Mouse (Mus musculus) adrenal gland, postnatal 4 days (tissue): Measurements from ENCODE around the gene Mdm2. TPM values are rescaled to one million over a fixed set of nuclear protein-coding genes. Genes with fewer than 3 reads are reported as not detected.

Experiments used
- DNase-seq, 2 experiments: peaks; one replicate each; pipeline ENCODE4 v3.0.0; 2021 to 2022; ENCODE audit warnings: low spot score in 2 of 2, mixed read lengths in 2 of 2
- total RNA-seq, 2 experiments: library from RNA; stranded (reverse); gene quantifications; 2 replicates each; pipeline ENCODE4 v1.2.3; 2021

Mdm2 gene
- total RNA-seq, 2 experiments from 2014 or later: 63.3 to 67.4 TPM

- DNase-seq: no peak
Observed at GRCm38 (mm10) chr10:117672693-117673092, 37.9 kb downstream of the Mdm2 start.

DNA sequence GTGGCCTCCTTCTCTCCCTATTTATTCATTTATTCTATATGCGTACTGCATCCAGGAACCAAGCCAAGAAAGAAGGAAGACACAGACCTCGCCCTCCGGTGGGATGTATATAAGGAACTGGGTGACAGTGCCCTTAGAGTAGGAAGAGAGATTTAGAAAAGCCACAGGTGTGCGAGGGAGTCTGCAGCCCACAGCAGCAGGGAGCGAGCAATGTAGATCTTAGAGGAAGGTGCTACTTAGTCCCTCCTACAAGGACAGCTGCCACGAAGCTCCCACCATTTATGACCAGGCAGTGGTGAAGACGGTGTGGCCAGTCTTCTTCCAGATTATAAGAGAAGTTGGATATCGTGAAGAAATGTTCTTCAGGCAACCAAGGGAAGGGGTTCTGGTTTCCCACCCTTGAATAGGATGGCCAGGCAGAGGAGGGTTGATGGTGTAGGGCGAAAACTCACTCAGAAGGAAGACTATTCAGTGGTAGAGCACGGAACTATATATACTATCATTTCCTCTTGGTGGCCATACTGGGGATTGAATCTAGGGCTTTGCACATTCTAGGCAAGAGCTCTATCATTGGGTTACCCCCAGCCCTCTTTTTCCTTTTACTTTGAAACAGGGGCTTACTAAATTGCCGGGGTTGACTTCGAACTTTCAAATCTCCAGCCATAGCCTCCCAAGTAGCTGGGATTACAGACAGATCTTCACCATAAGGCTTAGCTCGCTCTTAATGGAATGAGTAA lies 38.5 kb downstream of the Mdm2 start:
- DNase-seq: no peak

DNA sequence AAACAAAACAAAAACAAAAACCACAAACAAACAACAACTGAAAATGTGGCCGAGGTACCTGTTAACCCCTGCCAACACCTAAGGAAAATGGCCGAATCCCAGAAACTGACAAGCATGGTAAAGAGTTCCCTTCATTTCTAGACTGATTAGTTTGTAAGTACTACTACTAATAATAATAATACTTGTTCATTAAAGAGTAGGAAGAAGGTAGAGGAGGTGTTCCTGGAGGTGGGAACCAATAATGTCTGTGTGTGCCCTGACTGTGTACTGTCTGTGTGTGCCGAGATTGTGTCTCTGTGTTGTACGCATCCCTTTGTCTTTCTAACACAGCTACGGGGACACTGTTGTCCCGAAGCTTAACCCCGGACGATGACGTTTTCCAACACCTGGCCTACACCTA lies 39.3 kb downstream of the Mdm2 start:
- DNase-seq: no peak

GRCm38 (mm10) chr10:117670791-117671190 lies 39.8 kb downstream of the Mdm2 start:
- DNase-seq: no peak

DNA sequence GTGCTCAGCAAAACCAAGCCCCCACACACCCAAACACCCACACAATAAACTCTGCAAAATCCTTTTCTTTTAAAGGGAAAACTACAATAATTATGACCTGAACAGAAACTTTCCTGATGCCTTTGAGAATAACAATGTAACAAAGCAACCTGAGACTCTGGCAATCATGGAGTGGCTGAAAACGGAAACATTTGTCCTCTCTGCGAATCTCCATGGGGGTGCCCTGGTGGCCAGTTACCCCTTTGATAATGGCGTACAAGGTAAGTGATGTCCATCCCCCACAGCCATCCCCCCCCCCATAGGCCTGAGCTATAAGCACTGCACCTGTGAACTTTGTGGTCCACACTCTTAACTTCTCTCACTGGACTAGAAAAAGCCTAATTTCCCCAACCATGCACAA lies 40.5 kb downstream of the Mdm2 start:
- no peak for DNase-seq

DNA sequence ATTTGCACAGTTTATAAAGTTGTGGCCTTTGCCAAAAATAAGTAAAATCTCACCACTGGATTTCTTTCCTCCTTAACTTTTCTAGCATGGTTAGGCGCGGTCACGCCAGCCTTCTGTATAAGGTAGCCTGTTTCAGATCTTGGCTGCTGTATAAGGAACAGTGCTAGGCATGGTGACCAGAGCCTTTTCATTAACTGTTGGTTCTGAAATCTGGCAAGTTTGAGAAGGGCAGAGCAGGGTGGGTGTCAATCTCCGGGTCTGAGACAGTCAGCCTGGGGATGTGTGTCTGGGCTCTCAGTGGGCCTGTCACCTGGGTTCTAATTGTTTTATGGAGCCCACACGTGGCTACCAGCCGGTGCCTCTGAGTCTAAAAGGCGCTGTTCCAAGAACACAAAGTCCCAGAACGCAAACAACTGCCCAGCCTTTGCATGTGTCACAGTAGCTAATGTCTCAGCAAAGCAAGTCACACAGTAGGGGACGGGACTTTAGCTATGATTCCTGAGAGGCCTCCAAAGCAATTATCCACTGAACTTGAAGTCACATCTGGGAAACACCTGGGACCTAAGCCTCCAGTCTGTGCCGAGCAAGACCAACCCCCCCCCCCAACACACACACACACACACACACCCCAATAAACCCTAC lies 41.0 kb downstream of the Mdm2 start:
- no peak for DNase-seq

- no peak for DNase-seq
Observed at GRCm38 (mm10) chr10:117668546-117669300, 41.8 kb downstream of the Mdm2 start.

DNA sequence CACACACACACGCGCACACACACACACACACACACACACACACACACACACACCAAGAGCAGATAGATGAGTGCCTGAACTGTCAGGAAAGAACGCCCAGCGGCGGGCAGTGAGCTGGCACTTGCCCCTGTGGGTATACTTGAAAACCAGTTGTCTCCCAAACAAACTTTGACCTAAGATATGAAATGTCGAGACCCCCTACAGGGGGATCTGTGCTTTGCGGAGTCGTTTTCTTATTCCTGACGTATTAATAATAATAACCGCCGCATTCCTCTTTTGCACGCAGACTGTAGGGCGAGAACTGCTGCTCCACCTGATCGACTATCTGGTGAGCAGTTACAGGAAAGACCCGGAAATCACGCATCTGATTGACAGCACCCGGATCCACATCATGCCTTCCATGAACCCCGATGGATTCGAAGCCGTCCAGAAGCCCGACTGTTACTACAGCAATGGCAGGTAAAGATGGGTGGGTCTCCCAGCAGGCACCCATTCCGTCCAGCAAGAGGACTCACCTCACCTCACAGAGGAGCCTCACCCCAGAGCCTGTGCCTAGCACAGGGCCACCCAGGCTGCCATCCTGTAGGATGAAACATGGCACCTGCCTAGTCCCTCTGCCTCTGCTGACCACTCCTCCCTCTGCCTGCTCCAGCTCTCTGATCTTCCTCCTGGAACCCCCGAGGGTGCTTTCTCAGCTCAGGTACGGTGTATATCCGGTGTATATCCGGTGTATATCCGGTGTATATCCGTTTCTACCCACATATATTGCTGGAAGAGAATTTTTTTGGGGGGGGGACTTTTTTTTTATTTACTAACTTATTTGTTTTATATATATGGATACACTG lies 42.7 kb downstream of the Mdm2 start:
- DNase-seq: no peak

- no peak for DNase-seq
Observed at GRCm38 (mm10) chr10:117666947-117667630, 43.5 kb downstream of the Mdm2 start.

- no peak for DNase-seq
Observed at GRCm38 (mm10) chr10:117666361-117666760, 44.2 kb downstream of the Mdm2 start.

GRCm38 (mm10) chr10:117665376-117666275 lies 44.9 kb downstream of the Mdm2 start:
- DNase-seq: no peak

- no peak for DNase-seq
Observed at GRCm38 (mm10) chr10:117664926-117665209, 45.7 kb downstream of the Mdm2 start.

DNA sequence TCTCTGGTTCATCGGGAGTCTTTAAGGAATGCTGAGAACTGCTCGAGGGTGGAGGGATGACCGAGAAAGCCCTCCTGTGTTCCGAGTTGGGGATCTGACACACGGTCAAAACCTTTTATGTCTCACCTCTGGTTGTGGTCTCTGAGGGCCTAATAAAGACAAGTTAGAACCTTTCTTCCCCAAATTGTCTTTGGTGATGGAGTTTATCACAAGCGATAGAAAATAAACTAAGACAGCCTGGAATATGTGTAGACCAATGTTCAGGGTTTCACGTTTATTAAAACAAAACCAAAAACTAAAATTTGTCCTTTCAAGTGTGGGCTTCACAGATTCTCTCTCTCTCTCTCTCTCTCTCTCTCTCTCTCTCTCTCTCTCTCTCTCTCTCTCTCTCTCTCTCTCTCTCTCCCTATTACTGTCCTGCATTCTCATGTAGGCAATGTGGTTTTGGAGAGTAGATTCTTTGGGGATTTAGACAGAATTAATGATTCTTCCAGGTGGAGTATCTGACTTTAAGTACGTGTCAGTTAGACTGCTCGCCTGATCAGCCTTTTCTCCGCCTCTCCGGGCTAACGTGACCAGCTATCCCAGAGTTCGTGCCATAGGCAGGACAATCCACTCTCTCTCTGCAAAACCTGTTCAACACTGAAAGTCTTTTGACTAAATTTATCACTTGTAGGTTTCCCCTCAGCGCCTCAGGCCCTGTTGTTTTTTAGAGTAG lies 46.2 kb downstream of the Mdm2 start:
- no peak for DNase-seq

DNA sequence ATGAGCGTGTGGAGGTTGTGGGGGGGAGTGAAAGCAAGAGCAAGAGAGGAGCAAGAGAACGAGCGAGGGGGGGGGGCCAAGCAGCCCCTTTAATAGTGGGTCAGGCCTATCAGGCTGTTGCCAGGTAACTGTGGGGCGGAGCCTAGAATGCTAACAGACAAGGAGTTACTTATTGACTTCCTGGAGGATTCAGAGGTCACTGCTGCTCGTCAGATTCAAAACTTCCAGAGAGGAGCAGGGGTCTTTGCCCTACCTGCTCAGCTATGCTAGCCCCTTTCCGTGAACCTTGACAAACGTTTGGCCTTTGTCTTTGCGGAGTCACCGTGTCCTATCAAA lies 46.7 kb downstream of the Mdm2 start:
- DNase-seq: no peak

DNA sequence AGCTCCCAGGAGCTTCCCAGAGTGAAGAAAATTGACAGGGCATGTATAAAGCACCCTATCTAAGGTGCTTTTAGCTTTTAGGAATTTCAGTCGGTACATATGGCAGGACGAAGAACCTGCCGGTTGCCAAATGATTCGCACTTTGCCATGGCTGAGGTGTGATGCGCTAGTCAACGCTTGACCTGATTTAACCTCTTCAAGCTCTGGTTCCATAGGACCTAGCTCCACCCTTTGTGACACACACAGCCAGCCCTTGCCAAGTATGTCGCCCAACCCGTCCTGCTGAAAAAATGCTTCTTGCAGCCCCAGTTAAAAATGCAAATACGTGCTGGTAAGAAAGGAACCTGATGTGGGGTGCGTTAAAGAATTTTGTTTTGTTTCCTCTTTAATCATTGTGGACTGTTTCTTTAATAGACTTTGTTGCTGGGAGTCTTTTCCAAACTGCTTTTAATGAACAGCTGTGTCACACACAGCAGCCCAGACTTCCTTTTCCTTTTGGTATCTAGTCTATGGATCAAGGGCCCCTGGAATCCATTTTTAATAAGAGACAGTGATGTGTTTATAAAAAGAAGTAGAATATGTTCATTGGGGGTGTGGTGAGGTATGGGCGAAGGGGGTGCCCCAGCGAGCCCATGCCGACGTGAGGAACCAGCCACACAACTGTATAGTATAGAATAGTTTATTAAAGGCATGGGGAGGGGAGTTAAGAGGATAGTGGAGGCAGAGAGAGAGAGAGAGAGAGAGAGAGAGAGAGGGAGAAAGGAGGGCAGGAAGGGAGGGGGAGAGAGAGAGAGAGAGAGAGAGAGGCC lies 47.3 kb downstream of the Mdm2 start:
- DNase-seq: no peak

GRCm38 (mm10) chr10:117662316-117663055 lies 48.1 kb downstream of the Mdm2 start:
- DNase-seq: no peak

GRCm38 (mm10) chr10:117659819-117660218 lies 50.7 kb downstream of the Mdm2 start:
- DNase-seq: no peak

GRCm38 (mm10) chr10:117659430-117659813 lies 51.1 kb downstream of the Mdm2 start:
- DNase-seq: no peak
